ENCODE assay signal across 17 mouse cellular contexts in the genomic region with DNA sequence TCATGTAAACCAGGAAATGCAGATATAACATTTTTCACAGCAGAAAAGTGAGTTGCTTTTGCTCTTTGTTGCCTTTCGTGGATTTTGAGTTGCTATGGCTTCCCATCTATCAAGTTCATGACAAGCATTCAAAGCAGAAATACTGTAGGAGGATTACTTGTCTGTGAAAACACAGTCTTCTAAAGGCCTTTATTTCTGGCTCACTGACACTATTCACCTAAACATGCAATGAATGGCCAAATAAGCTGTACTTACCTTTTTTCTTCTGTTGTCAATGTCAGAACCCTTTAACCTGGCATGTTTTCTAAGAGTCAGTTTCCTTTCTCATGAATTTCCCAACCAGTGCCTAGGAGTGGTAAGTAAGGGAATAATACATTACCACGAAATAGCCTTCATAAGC.
"Had no signal": no experiment of that assay in that cellular context is flagged by ENCODE, and none has a peak within 500 bp of the region (broad histone marks: within the 10 kb centered on the region; RNA-seq: fewer than 3 reads in every experiment).

No protein-coding gene starts in this region.

- H3K4me1 ChIP-seq: lung, embryonic 15.5 days; megakaryocyte, embryonic 14.5 days; midbrain, embryonic 13.5 days; neural tube, embryonic 12.5 days; stomach, embryonic 15.5 days had no signal

- H3K9ac ChIP-seq: lung, embryonic 15.5 days; midbrain, embryonic 13.5 days; midbrain, embryonic 15.5 days; neural tube, embryonic 12.5 days; stomach, embryonic 15.5 days had no signal

- H3K27ac ChIP-seq: lung, embryonic 15.5 days; macrophage; midbrain, embryonic 13.5 days; midbrain, embryonic 15.5 days; neural tube, embryonic 12.5 days; stomach, embryonic 15.5 days; stomach, postnatal 0 days had no signal

- H3K36me3 ChIP-seq: lung, embryonic 15.5 days; midbrain, embryonic 13.5 days; midbrain, embryonic 15.5 days; neural tube, embryonic 12.5 days; stomach, embryonic 15.5 days had no signal

- H3K9me3 ChIP-seq: lung, embryonic 15.5 days; megakaryocyte, embryonic 14.5 days; midbrain, embryonic 13.5 days; midbrain, embryonic 15.5 days; neural tube, embryonic 12.5 days; stomach, embryonic 15.5 days had no signal

- H3K27me3 ChIP-seq: lung, embryonic 15.5 days; megakaryocyte, embryonic 14.5 days; midbrain, embryonic 13.5 days; midbrain, embryonic 15.5 days; neural tube, embryonic 12.5 days; stomach, embryonic 15.5 days had no signal

- ATAC-seq: lung, postnatal 0 days; midbrain, embryonic 13.5 days; midbrain, embryonic 15.5 days had no signal

- H3K4me3 ChIP-seq: lung, embryonic 15.5 days; megakaryocyte, embryonic 14.5 days; midbrain, embryonic 13.5 days; midbrain, embryonic 15.5 days; neural tube, embryonic 12.5 days; stomach, embryonic 15.5 days had no signal

- DNase-seq: lung, adult 2 months; lung, postnatal 14 days; lung, postnatal 36 days; right cerebral cortex, postnatal 14 days; thymus, adult 2 months; thymus, postnatal 25 days; thymus, postnatal 4 days had no signal

- H3K4me2 ChIP-seq: lung, embryonic 15.5 days; midbrain, embryonic 11.5 days; midbrain, embryonic 13.5 days; midbrain, embryonic 15.5 days; neural tube, embryonic 12.5 days; stomach, embryonic 15.5 days had no signal
